Mouse (Mus musculus) granulocyte monocyte progenitor cell, adult 5-6 weeks (primary cell): ENCODE measurements at regions not wholly inside any gene's neighbourhood (a gene's known extent, or its start where the extent isn't known, plus 50 kb on each side); places are given as distances from the start of the nearest gene placed in this dataset.

ENCODE experiments used
- ATAC-seq: replicated peaks from 2 replicates; pipeline ENCODE4 v1.8.0; 2016; ENCODE audit warnings: mild to moderate bottlenecking, moderate TSS enrichment, inconsistent platforms; ENCODE audit not compliant: poor library complexity, severe bottlenecking

DNA sequence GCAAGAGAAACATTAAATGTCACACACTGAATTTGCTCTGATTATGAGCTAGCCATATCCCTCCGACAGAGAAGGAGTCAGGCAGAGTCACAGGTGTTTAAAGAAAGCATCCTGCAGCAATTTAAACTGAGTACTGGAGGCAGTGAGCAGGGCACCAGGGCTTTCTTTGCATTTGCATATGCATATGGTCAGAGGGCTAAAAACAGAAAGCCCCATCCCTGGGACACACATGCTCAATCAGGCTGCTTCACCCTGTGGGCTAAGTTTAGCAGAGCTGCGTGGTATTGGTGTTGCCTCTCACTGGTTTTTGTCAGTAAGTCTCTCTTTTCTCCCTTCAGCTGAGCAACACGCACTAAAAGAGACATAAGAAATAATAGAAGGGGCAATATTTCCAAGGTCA lies 289.9 kb upstream of the Rps6ka3 start:
- no peak for ATAC-seq

DNA sequence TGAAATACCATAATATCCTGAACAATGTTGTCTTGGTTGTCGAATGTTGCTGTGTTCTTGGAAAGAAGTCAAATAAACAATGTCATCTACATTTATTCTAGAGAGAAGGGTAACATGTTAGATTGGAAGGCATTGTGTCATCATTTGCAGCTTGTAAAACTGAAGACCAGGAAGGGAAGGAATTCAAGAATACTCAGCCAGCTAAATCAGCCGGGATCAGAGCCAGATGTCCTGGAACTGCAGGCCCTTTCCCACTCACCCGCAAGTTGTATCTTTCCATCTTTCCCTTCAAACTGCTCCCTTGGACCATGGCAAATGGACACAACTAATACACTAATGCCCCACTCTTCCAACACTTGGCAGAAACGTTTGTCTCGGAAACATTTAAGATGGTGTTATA lies 288.7 kb upstream of the Rps6ka3 start:
- ATAC-seq = no peak

DNA sequence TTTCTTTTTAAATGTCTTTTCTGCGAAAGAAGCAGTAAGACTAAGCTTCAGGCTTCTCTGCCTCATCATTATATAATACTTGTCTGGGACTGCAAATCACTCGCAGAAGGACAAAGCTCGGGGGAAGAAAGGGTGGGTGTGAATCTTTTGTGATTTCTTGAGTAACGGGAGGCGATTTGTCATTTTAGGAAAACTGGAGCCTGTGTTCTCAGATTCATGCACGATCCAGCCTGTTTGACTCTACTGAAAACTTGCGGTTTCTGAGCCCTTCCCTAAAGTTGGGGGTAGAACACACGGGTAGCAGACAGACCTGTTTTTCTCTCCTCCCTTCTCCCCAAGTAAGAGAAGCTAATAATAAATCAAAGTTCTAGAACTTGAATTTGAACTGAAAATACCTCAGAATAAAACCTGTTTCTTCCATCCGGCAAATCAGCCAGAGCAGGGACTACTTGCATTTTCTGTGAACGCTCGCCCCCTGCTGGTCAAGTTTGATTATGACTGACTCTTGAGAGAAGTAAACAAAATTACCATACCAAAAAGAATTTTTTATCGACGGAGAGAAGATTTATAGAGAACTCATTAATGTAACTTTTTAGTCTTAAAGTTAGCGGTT lies 288.2 kb upstream of the Rps6ka3 start:
- ATAC-seq = peak; percentile 59; the same call in 1 of the 2 replicates

DNA sequence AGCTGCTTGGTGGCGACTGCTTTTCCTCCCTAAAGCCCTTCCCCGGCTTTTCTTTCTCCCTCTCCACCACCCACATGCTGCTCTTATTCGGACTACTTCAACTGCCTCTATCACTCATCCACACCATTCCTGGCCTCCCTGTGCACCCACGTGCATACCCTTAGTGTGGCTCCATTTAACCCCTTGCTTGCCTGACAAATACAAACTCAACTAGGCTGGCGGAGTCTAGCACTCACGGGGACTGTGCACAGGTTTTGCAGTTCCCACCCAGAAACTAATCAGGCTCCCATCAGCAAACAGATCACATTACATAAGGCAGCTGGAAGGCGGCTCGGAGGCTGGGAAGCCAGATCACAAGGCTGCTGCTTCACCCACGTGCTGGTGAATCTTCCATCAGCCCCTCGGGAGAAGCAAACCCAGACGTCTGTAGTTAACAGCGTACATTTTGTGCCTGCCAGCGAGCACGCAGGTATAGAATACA lies 287.0 kb upstream of the Rps6ka3 start:
- ATAC-seq = no peak

DNA sequence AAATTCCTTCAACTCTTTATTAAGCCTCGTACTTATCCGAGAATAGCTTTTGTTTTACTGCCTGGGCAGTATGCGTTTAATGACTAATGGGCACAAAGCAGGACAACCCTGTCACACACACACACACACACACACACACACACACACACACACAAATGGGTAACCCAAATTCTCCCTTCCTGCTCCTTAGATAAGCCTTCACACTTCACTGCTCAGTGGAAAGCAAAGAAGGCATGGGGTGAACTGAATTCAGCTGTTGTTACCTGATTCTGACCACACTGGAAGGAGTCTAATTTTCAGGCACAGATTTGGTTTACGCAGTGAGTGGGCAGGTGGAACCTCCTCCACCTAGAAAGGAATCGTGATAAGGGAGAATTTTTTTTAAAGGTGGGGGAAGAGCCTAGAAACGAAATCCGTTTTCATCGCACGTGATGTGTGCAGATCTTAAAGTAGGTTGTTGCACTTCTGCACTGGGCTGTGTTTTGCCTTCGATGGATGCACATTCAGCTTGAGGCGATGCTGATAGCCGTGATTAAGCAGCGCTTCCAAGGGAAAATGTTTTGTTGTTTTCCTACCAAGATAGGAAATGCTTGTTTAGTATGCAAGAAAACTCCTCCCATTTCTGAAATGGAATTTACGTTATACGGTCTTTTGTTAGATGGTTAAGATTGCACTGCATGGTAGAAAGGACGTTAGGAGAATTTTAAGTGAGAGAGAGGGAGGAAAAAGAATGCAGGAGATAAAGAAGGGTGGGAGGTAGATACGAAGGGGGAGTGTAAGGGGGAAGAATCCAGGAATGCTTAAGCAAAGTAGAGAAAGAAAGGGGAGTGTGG lies 286.2 kb upstream of the Rps6ka3 start:
- no peak for ATAC-seq

DNA sequence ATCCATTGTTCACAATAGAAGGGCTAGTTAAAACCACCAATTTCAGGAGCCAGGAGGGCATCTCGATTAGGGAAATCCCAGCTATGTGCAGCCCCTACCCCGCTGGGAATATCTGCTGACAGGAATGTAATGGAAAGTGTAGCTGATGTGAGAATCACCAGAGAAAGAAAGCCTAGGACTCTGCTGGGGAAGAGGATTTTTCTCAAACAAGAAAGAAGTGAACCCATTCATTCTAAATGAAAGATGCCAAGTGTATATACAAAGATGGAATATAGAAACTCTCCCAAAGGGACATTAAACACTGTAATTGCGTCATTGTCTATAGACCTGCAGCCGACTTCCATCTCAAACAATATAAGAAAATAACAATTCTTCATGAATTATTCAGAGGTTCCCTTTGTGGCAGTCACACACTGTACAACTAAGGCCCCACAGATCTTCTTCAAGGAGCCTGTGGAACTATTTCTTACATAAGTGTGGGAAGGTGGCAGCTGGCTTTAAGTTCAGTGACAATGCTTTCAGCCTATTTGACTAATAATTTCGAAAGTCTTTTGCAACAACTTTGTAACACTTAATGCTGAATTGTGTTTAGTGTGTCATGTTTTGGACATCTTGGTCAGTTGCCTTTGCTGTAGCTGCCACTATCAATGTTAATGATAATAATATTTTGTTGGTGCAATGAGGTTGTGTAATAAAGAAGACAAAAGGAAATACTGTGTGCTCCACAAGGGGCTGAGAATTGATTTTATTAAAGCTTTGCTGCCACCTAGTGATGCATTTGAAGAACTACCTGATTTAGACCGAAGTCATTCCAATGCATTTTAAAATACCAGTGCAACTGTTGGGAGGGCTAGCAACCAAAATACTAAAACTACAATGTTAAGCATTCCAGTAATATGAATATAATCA lies 285.4 kb upstream of the Rps6ka3 start:
- peak; percentile 82 for ATAC-seq

DNA sequence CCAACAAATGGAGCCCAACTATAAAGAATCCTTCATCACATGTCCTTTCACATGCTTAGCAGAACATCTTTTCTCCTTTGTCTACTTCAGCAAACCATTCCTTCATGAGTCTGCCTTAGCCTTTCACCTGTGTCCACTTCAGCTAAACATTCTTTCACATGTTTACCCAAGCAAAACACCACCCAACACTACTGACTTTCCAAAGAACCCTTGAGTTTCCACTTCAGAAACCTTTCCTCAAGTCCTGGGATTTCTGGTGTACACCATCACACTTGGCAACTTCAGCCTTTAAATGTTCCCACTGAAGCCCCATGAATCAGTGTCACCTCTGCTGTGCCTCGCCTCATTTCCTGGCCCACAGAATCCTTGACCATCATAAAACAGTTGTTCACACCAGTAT lies 278.2 kb upstream of the Rps6ka3 start:
- ATAC-seq = no peak

DNA sequence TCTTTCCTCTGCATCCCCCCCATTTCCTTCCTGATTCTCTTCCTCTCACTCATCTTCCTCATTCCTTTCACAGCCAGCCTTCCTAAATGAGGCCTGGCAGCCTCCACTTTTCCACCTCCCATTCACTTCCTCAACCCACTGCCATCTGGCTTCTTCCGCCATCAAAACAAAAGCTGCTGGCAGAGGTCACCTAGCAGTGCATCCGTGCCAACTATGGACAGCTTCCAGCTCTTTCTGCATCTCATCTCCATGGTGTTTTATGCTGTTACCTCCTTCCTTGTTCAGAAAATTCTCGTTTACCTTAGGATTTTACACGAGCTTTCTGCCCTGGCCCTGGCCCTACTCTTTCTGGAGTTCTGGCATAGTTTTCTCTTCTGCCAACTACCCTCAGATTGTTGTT lies 262.9 kb upstream of the Rps6ka3 start:
- no peak for ATAC-seq

DNA sequence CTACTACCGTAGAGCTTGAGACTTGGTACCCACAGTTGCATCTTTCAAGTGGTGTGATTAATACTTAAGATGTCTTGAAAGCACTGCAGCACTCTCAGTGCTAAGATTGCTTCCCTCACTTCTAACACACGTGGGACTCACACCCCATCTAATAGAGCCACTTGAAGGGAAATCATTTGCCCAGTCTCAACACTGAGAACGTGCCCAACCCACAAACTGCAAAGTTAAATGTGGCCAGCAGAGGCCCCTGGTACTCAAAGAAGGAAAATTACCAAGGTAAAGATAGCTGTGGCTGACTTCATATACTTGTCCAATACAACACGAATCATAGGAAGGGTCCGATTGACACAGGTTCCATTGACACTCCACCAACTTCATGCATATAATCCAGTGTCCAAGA lies 238.4 kb upstream of the Rps6ka3 start:
- ATAC-seq = peak; percentile 44; the same call in 1 of the 2 replicates

DNA sequence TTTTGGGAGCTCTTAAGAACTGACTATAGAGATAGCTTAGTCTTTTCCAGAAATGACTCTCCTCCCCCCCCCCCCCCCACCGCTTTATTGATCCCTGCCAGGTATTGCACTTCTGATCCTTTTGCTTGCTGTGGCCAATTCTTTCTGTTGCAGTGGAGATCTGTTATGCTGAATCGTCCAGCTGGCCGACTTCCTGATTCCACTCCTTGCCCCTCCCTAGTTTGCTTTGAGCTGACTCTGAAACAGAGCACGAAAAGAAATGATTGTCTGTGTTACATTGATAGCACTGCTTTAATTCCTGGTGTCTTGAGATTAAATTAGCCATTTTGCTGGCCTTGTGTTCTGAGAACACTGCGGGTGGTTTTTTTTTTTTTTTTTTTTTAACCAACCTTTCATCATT lies 233.5 kb upstream of the Rps6ka3 start:
- ATAC-seq = no peak

DNA sequence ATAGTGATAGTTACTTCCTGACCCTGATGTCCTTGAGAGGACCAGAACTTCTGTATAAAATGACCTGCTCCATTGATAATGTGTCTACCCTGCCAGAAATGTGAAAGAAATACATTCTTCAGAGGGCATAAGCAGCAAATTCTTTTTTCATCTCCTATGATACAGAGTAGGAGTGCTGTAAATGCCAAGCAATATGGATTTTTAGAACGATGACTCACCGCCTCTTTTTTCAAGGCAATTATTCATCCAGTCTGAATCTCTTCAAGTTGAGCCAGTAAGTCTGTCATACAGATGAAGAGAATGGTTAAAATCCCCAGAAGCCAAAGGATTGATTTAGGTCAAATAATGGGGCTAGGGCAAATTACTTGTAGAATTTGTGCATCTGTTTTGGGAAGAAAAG lies 225.4 kb upstream of the Rps6ka3 start:
- no peak for ATAC-seq

DNA sequence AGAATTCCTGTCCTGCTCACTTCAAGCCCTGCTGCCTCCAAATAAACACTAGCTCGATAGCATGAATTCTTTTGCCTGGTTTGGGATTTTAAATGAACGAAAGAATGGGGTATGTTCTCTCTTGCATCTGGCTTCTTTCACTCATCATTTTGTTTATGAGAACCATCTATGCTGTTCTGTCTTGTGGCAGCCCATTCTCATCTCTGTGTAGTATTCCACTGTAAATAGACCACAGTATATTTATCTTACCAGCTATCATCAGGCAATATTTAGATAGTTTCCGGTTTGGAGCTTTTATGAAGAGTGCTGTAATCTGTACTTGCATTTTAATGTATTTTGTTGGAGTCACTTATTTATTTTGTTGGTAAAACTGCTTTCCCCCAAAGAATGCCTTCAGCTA lies 222.4 kb upstream of the Rps6ka3 start:
- no peak for ATAC-seq

DNA sequence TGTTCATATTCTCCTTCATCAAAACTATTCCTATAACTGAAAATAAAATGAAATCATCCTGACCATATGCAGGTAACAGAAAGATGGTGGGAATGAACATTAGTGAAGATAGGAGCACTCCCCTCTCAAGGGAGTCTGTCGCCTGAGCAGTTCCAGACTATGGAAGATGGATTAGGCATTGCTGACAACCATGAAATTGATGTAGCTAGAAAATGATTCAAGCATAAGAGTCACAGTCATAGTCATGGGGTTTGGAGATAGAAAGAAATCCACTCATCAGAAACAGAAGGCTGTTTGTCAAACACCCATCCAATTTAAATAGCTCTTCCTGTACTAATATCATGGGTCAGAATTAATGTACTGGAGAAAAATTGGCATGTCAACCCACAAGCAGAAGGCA lies 191.2 kb upstream of the Rps6ka3 start:
- ATAC-seq = no peak

DNA sequence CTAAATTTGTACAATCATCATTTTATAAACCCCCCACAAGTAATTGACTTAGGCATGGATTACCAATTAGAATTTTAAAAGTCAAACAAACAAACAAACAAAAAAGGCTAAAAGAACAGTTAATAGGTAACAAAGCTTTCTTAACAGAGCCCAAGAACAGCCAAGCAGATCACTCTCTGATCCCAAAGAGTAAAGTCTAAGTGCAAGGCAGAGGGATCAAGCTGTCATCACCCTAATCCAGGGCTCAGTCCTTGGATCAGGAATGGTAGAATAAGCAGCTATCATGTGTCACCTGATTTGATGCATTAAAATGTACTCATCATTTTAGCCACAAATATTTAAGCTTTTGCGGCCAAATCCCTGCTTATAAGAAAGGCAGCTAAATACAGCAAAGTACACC lies 183.8 kb upstream of the Rps6ka3 start:
- ATAC-seq = no peak

DNA sequence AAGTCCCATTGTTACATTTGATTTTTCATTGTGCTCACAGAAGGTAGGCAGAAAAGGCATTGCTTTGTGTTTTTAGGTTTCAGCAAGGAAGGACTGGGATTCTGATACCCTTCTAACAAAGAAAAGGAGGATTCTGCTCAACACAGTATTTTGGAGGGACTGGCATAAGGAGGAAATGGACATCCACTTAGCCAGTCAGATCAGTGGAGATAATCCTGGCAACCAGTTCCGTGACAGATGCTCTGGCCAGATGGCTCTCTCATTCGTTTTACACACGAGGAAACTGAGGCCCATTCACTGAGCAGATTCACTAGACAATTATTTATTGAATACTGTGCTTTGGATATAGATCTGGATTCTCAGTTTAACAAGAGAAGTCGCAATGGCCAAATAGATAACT lies 178.2 kb upstream of the Rps6ka3 start:
- no peak for ATAC-seq

DNA sequence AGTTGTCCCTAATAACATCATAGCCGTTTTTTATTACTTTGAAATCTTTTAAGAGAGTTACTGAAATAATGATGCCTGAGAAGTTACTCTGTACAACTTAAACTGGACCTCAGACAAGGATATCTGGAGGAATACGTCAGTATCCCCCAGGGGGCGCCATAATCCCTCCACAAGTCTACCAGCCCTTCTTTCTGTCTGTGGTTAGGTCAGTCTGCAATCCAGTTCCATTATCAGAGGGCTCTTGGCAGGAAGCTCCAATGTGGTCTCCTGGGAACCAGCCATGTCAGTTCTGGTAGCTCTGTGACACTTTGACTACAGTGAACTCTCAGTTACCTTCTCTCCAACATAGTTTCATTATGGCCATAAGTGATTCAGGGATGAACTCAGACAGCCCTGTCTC lies 166.7 kb upstream of the Rps6ka3 start:
- peak; percentile 99 for ATAC-seq

DNA sequence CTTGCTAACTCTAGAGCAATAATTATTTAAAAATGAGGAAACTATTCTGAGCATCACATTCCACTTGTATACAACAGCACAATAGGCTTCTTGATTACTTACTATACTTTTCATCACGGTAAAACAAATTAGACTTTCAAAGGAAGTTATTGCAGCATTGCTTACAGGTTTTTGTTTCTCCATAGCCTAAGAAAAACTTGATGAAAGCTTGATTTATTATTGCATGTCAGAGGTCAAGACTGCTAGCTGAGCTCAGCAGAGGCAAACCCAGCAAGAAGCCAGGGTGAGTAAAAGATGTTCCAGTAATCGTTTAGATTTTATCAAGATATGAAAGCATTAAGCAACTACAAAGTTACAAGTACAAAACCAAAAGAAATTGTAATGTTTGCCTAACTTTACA lies 162.2 kb upstream of the Rps6ka3 start:
- ATAC-seq = no peak

DNA sequence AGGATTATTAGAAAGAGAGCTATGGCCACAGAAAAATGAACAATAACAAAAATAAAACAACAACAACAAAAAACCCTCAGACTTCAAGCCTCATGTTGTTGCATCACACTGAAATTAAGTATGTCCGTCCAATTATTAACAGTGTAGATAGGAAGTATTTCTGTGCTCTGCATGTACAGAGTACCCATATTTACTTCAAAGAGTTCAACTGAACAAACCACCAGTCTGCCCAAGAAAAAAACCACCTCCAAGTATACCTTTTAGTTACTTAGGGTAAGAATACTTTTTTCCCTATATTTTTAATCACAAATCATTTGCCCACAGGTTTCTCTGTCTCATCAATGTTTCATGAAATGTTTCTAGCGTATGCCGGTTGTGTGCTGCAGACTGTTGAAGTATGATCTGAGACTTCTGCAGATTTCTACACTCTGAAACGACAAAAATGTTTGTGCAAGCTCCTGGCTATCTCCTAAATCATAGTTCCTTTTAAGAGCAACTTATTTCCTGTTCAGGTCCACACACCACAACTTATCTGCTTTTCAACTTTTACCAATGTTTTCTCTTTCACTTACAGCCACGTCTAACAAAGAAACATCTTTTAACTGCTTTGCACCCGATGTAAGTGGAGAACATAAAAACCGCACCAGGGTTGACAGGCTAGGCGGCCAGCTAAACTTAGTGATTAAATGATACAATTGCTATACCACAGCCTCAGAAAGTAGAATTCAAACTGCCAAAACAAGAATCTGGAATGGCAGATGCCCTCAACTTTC lies 154.2 kb upstream of the Rps6ka3 start:
- peak; percentile 81 for ATAC-seq

DNA sequence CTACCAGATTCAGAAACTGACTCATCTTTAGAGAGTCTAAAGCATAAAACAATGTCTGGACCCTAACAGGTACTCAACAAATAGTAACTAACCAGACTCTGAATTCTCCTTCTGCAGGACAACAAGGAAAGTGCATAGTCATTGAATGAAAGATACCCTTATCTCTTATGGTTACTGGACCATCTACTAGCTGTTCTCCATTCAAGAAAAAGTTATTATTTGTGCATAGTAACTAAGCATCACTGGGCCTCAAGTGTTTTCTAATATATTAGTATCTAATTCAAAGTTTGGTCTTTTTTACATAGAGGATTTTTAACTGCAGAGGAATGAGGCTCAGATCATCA lies 153.7 kb upstream of the Rps6ka3 start:
- ATAC-seq = no peak

DNA sequence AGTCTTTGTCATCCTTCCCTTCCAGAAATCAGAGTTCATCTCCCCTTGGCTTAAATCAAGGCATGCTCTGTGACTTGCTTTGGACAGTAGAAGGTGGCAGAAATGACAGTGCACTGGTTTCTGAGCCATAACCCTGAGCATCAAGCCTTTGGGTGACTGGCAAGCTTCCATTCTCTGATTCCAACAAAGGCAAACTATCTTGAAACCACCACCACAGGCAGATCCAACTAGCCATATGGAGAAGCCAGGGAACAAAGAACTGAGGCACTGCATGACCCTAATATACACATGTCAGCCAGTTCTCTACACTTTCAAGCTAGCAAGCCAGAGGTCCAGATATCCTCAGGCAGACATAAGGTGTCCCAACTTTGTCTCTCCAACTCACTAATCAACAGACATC lies 151.2 kb upstream of the Rps6ka3 start:
- ATAC-seq = no peak
